Mouse (Mus musculus) lung, postnatal 0 days (tissue): ENCODE data around the gene Nrd1.

ENCODE experiments used
- CTCF ChIP-seq: IDR thresholded peaks from 2 replicates; pipeline ENCODE4 v1.5.1; 2016; ENCODE audit warnings: antibody characterized with exemption, mild to moderate bottlenecking
- EP300 ChIP-seq: IDR thresholded peaks from 2 replicates; pipeline ENCODE4 v1.6.1; 2016; ENCODE audit warnings: antibody characterized with exemption, mild to moderate bottlenecking, control low read depth

DNA sequence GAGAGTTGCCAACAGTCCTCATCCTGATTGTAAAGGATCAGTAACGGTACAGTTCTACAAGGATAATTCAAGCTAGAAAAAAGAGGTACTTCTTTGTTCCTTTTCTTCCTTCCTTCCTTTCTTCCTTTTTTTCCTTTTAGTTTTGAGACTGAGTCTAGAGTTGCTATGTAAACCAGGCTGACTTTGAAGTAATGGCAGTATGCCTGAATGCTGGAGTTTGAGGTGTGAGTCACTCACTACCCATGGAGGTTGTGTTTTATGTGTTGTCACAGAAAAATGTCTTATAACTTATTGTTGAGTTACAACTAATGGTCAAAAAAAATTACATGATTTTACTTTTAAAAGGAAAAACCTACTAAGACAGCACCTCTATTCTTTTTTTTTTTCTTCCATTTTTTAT is 7.6 kb downstream of the Nrd1 start:
- TF ChIP-seq CTCF (no peak), EP300 (no peak)
